Mouse (Mus musculus) midbrain, embryonic 10.5 days (tissue): ENCODE measurements around the gene Ncam1. TPM values are rescaled to one million over a fixed set of nuclear protein-coding genes. Genes with fewer than 3 reads are reported as not detected.

Experiments used
- DNase-seq: peaks from one replicate; pipeline ENCODE4 v3.0.0-alpha.2; 2017; ENCODE audit warnings: low spot score
- H3K27ac ChIP-seq: fragments of 300-500 bp; sonication (generic); replicated peaks from 2 replicates; pipeline ENCODE4 v1.5.1; 2016; ENCODE audit warnings: mild to moderate bottlenecking
- H3K27me3 ChIP-seq: fragments of 300-500 bp; sonication (generic); 2 replicates; pipeline ENCODE4 v1.6.1; 2016; ENCODE audit warnings: low read depth, mild to moderate bottlenecking; ENCODE audit not compliant: poor library complexity, severe bottlenecking
- H3K36me3 ChIP-seq: fragments of 300-500 bp; sonication (generic); 2 replicates; pipeline ENCODE4 v1.6.1; 2016; ENCODE audit warnings: mild to moderate bottlenecking, moderate library complexity
- H3K4me1 ChIP-seq: fragments of 300-500 bp; sonication (generic); 2 replicates; pipeline ENCODE4 v1.6.1; 2016
- H3K4me3 ChIP-seq: fragments of 300-500 bp; sonication (generic); 2 replicates; pipeline ENCODE4 v1.5.1; 2016; ENCODE audit warnings: mild to moderate bottlenecking, moderate library complexity
- H3K9me3 ChIP-seq: fragments of 300-500 bp; sonication (generic); replicated peaks from 2 replicates; pipeline ENCODE4 v1.6.1; 2016; ENCODE audit warnings: mild to moderate bottlenecking
- WGBS: fragments of 180-500 bp; shearing (Covaris S2); methylation state at CpG from one replicate; pipeline ENCODE4 v1.1.7; 2016; 5-methylcytosine and 5-hydroxymethylcytosine counted together
- polyA plus RNA-seq: library from polyadenylated mRNA; unstranded; fragments of >200 nt; fragmentation: Nextera tagmentation; extraction: Ambion mirVana; gene quantifications from 2 replicates; pipeline ENCODE4 v1.2.1, GENCODE M21; 2016

Gene Ncam1
- polyA plus RNA-seq, 1 experiment from 2014 or later: 48.9 TPM

- DNase-seq: no peak
- 87% methylated on average over 2 of the region's 2 CpGs for WGBS
Observed at GRCm38 (mm10) chr9:49744286-49744685, 54.4 kb downstream of the Ncam1 start.

GRCm38 (mm10) chr9:49739935-49740334 lies 58.8 kb downstream of the Ncam1 start:
- whole genome bisulfite sequencing: 90% methylated on average over 6 of the region's 6 CpGs
- H3K36me3 ChIP-seq: no peaks in the 10 kb centered on the region
- H3K27me3 ChIP-seq: no peaks in the 10 kb centered on the region
- DNase-seq: no peak
- H3K4me1 ChIP-seq: peaks cover 6% of the 10 kb centered on the region; the same call in 1 of the 2 replicates
- no peak overlapping the region for H3K4me3 ChIP-seq
- H3K9me3 ChIP-seq: no peaks in the 10 kb centered on the region
- H3K27ac ChIP-seq: no peak overlapping the region

More at GRCm38 (mm10) chr9:49744286-49744685, 54.4 kb downstream of the Ncam1 start:
- Histone ChIP-seq H3K27me3 (no peaks in the 10 kb centered on the region), H3K4me3 (no peak overlapping the region), H3K36me3 (no peaks in the 10 kb centered on the region), H3K27ac (no peak overlapping the region), H3K4me1 (peaks cover 5% of the 10 kb centered on the region), H3K9me3 (no peaks in the 10 kb centered on the region)

- Histone ChIP-seq H3K27ac (no peak overlapping the region), H3K9me3 (no peaks in the 10 kb centered on the region), H3K4me3 (no peak overlapping the region), H3K4me1 (peaks cover 13% of the 10 kb centered on the region; the same call in 1 of the 2 replicates), H3K36me3 (no peaks in the 10 kb centered on the region), H3K27me3 (no peaks in the 10 kb centered on the region)
- 58% methylated on average over 1 of the region's 1 CpGs for WGBS
- DNase-seq: no peak
Observed at GRCm38 (mm10) chr9:49738546-49738945, 60.2 kb downstream of the Ncam1 start.

GRCm38 (mm10) chr9:49737166-49737565 lies 61.6 kb downstream of the Ncam1 start:
- WGBS: 93% methylated on average over 6 of the region's 6 CpGs
- DNase-seq: no peak
- H3K36me3 ChIP-seq: no peaks in the 10 kb centered on the region

GRCm38 (mm10) chr9:49734348-49735007 lies 64.2 kb downstream of the Ncam1 start:
- no peaks in the 10 kb centered on the region for H3K27me3 ChIP-seq
- 83% methylated on average over 7 of the region's 7 CpGs for WGBS
- no peak for DNase-seq

More at GRCm38 (mm10) chr9:49737166-49737565, 61.6 kb downstream of the Ncam1 start:
- no peak overlapping the region for H3K4me3 ChIP-seq
- H3K27me3 ChIP-seq: no peaks in the 10 kb centered on the region
- H3K27ac ChIP-seq: no peak overlapping the region
- no peaks in the 10 kb centered on the region for H3K9me3 ChIP-seq
- H3K4me1 ChIP-seq: peaks cover 13% of the 10 kb centered on the region; the same call in 1 of the 2 replicates

GRCm38 (mm10) chr9:49733726-49734125 lies 65.0 kb downstream of the Ncam1 start:
- no peak for DNase-seq
- Histone ChIP-seq H3K27ac (no peak overlapping the region), H3K4me3 (no peak overlapping the region), H3K27me3 (no peaks in the 10 kb centered on the region), H3K4me1 (peaks cover 19% of the 10 kb centered on the region; the same call in 1 of the 2 replicates), H3K36me3 (no peaks in the 10 kb centered on the region), H3K9me3 (no peaks in the 10 kb centered on the region)
- WGBS: 87% methylated on average over 5 of the region's 5 CpGs

More at GRCm38 (mm10) chr9:49734348-49735007, 64.2 kb downstream of the Ncam1 start:
- Histone ChIP-seq H3K27ac (no peak overlapping the region), H3K36me3 (no peaks in the 10 kb centered on the region), H3K4me3 (no peak overlapping the region), H3K4me1 (peaks cover 15% of the 10 kb centered on the region; the same call in 1 of the 2 replicates), H3K9me3 (no peaks in the 10 kb centered on the region)

- Histone ChIP-seq H3K4me1 (peaks cover 21% of the 10 kb centered on the region), H3K36me3 (no peaks in the 10 kb centered on the region), H3K9me3 (no peaks in the 10 kb centered on the region), H3K27ac (no peak overlapping the region), H3K27me3 (no peaks in the 10 kb centered on the region), H3K4me3 (no peak overlapping the region)
- WGBS: 47% methylated on average over 3 of the region's 3 CpGs
- DNase-seq: no peak
Observed at GRCm38 (mm10) chr9:49729479-49729878, 69.2 kb downstream of the Ncam1 start.

- no peak for DNase-seq
- H3K27ac ChIP-seq: no peak overlapping the region
- 51% methylated on average over 8 of the region's 8 CpGs for WGBS
- H3K36me3 ChIP-seq: no peaks in the 10 kb centered on the region
- H3K4me3 ChIP-seq: no peak overlapping the region
- H3K4me1 ChIP-seq: peaks cover 16% of the 10 kb centered on the region
- no peaks in the 10 kb centered on the region for H3K27me3 ChIP-seq
- no peaks in the 10 kb centered on the region for H3K9me3 ChIP-seq
Observed at GRCm38 (mm10) chr9:49728211-49728610, 70.5 kb downstream of the Ncam1 start.

GRCm38 (mm10) chr9:49722765-49723164 lies 76.0 kb downstream of the Ncam1 start:
- no peak overlapping the region for H3K4me3 ChIP-seq
- no peaks in the 10 kb centered on the region for H3K9me3 ChIP-seq
- no peak for DNase-seq
- no peak overlapping the region for H3K27ac ChIP-seq
- no peaks in the 10 kb centered on the region for H3K27me3 ChIP-seq
- 86% methylated on average over 5 of the region's 5 CpGs for WGBS
- no peaks in the 10 kb centered on the region for H3K36me3 ChIP-seq
- H3K4me1 ChIP-seq: peaks cover 5% of the 10 kb centered on the region

GRCm38 (mm10) chr9:49715121-49715520 lies 83.6 kb downstream of the Ncam1 start:
- no peak overlapping the region; the same call in 1 of the 2 replicates for H3K27ac ChIP-seq
- no peaks in the 10 kb centered on the region for H3K36me3 ChIP-seq
- no peak overlapping the region for H3K4me3 ChIP-seq
- DNase-seq: no peak
- no peaks in the 10 kb centered on the region for H3K9me3 ChIP-seq
- peaks cover 10% of the 10 kb centered on the region for H3K4me1 ChIP-seq
- no peaks in the 10 kb centered on the region for H3K27me3 ChIP-seq

- no peak overlapping the region for H3K4me3 ChIP-seq
- H3K4me1 ChIP-seq: peaks cover 10% of the 10 kb centered on the region
- DNase-seq: no peak
- WGBS: 75% methylated on average over 3 of the region's 3 CpGs
- no peaks in the 10 kb centered on the region for H3K9me3 ChIP-seq
- H3K27me3 ChIP-seq: no peaks in the 10 kb centered on the region
- no peak overlapping the region for H3K27ac ChIP-seq
- no peaks in the 10 kb centered on the region for H3K36me3 ChIP-seq
Observed at GRCm38 (mm10) chr9:49714091-49714490, 84.6 kb downstream of the Ncam1 start.

- Histone ChIP-seq H3K9me3 (no peaks in the 10 kb centered on the region), H3K4me1 (peaks cover 1% of the 10 kb centered on the region), H3K27me3 (no peaks in the 10 kb centered on the region), H3K4me3 (no peak overlapping the region), H3K27ac (no peak overlapping the region), H3K36me3 (no peaks in the 10 kb centered on the region)
- DNase-seq: no peak
Observed at GRCm38 (mm10) chr9:49707646-49708045, 91.1 kb downstream of the Ncam1 start.

GRCm38 (mm10) chr9:49704196-49704967 lies 94.3 kb downstream of the Ncam1 start:
- Histone ChIP-seq H3K36me3 (no peaks in the 10 kb centered on the region), H3K4me3 (no peak overlapping the region), H3K9me3 (no peaks in the 10 kb centered on the region), H3K27ac (no peak overlapping the region), H3K27me3 (no peaks in the 10 kb centered on the region), H3K4me1 (no peaks in the 10 kb centered on the region; the same call in 1 of the 2 replicates)
- DNase-seq: no peak
- WGBS: 90% methylated on average over 9 of the region's 9 CpGs
